Mouse (Mus musculus): Measurements from ENCODE around the gene Cd151.

DNA sequence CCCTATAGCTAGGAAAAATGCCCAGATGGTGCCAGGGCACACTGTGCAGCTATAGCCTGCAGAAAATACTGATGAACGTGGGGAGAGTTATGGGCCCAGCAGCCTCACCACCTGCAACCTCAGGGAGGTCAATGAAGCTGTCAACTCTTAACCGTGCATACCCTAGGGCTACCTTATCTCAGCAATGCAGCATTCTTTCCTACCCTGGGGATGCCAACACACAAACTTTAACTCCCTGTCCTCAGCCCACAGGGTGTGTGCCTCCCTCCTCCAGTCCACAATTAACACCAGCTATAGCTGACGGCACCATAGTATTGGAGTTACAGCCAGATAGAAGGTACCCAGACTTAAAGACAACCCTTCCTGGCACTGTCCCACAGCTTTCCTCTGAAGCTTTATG, 51.7 kb downstream of the Cd151 start:
- TF ChIP-seq EP300 (IDR thresholded peaks at IDR 0.05) (no peak), CTCF (IDR thresholded peaks at IDR 0.05) (no peak)

Data from lung, postnatal 0 days (tissue).